Mouse (Mus musculus) cerebellum, postnatal 4 days (tissue): Measurements from ENCODE around the gene Gm49337.

Source experiments
- DNase-seq, 2 experiments: peaks; one replicate each; pipeline ENCODE4 v3.0.0; 2022; ENCODE audit warnings: low spot score in 2 of 2, mixed read lengths in 1 of 2

Gene Gm49337

GRCm38 (mm10) chr4:116329256-116329655 lies 156.1 kb downstream of the Gm49337 start:
- DNase-seq: no peak

- DNase-seq: no peak
Measured at GRCm38 (mm10) chr4:116336294-116336693, 163.1 kb downstream of the Gm49337 start.

- peak in 1 of 2 experiments; percentile 59 for DNase-seq
Measured at GRCm38 (mm10) chr4:116342119-116342518, 168.9 kb downstream of the Gm49337 start.
